ENCODE assay signal across 9 mouse cellular contexts in genomic region chr16:31422000-31422399, GRCm38 (mm10). TPM values are rescaled to one million over a fixed set of nuclear protein-coding genes. Genes with fewer than 3 reads are reported as not detected.
DNase-seq lines count a peak whose midpoint lies in the region; ATAC-seq and TF ChIP-seq lines count a peak whose summit lies in the region.
"Had no signal": no experiment of that assay in that cellular context is flagged by ENCODE, and none has a peak within 500 bp of the region (broad histone marks: within the 10 kb centered on the region; RNA-seq: fewer than 3 reads in every experiment).

Gene Bdh1 (plus strand): TSS chr16:31422280.

- no peak within 1 kb of the TSS for H3K4me3 ChIP-seq in kidney, adult 2 months (ENCODE audit: insufficient read depth, low read depth, low read length)
- no peak within 1 kb of the TSS for H3K4me3 ChIP-seq in embryonic facial prominence, embryonic 12.5 days
- no peak within 1 kb of the TSS for H3K4me3 ChIP-seq in hindbrain, embryonic 16.5 days (ENCODE audit: low read length)
- peak within 1 kb of the TSS; percentile 42 for H3K4me3 ChIP-seq in liver, embryonic 15.5 days (replicated peaks)

- no peaks in the 10 kb centered on the region for H3K9me3 ChIP-seq in embryonic facial prominence, embryonic 12.5 days
- no peaks in the 10 kb centered on the region for H3K9me3 ChIP-seq in hindbrain, embryonic 16.5 days (ENCODE audit: control insufficient read depth, low read length)
- no peaks in the 10 kb centered on the region for H3K9me3 ChIP-seq in liver, embryonic 15.5 days (replicated peaks)

- no peak for TF ChIP-seq POLR2A in kidney, adult 2 months (IDR thresholded peaks at IDR 0.05; ENCODE audit: low read depth, low read length)

- no peak for TF ChIP-seq CTCF in kidney, adult 2 months (conservative IDR thresholded peaks at IDR 0.05; ENCODE audit: insufficient read depth, insufficient read length, low read depth, low read length)

- WGBS in kidney, adult 2 months: 56% methylated on average over 9 of the region's 9 CpGs
- WGBS in embryonic facial prominence, embryonic 12.5 days: 50% methylated on average over 9 of the region's 9 CpGs
- 77% methylated on average over 9 of the region's 9 CpGs for whole genome bisulfite sequencing in hindbrain, embryonic 16.5 days
- 53% methylated on average over 9 of the region's 9 CpGs for WGBS in liver, embryonic 15.5 days (ENCODE audit: insufficient replicate concordance)

- H3K4me2 ChIP-seq in embryonic facial prominence, embryonic 12.5 days (replicated peaks): no peak within 1 kb of the TSS
- no peak within 1 kb of the TSS for H3K4me2 ChIP-seq in hindbrain, embryonic 16.5 days (ENCODE audit: low read length)
- H3K4me2 ChIP-seq in liver, embryonic 15.5 days: peak within 1 kb of the TSS; percentile 35; the same call in 1 of the 2 replicates

- peak; percentile 72 for DNase-seq in kidney, adult 2 months
- no peak for DNase-seq in kidney, adult 8-10 months
- DNase-seq in right cerebral cortex, postnatal 14 days: no peak
- no peak for DNase-seq in cerebellum, postnatal 4 days (ENCODE audit: low spot score in 2 of 2)
- no peak for DNase-seq in spleen, postnatal 36 days (ENCODE audit: low spot score in 2 of 2)

- no peaks in the 10 kb centered on the region for H3K36me3 ChIP-seq in kidney, adult 2 months (ENCODE audit: control insufficient read depth, insufficient read depth, low read length)
- no peaks in the 10 kb centered on the region for H3K36me3 ChIP-seq in embryonic facial prominence, embryonic 12.5 days
- H3K36me3 ChIP-seq in hindbrain, embryonic 16.5 days (ENCODE audit: control insufficient read depth, insufficient read depth, low read length): no peaks in the 10 kb centered on the region
- no peaks in the 10 kb centered on the region for H3K36me3 ChIP-seq in liver, embryonic 15.5 days (replicated peaks)

- H3K4me1 ChIP-seq in kidney, adult 2 months (ENCODE audit: control insufficient read depth, insufficient read depth, low read length): no peaks in the 10 kb centered on the region
- H3K4me1 ChIP-seq in embryonic facial prominence, embryonic 12.5 days: no peaks in the 10 kb centered on the region
- H3K4me1 ChIP-seq in hindbrain, embryonic 16.5 days (ENCODE audit: control insufficient read depth, insufficient read depth, low read depth, low read length): no peaks in the 10 kb centered on the region
- peaks cover 26% of the 10 kb centered on the region for H3K4me1 ChIP-seq in liver, embryonic 15.5 days (replicated peaks)

- no peak within 1 kb of the TSS for H3K9ac ChIP-seq in embryonic facial prominence, embryonic 12.5 days
- H3K9ac ChIP-seq in hindbrain, embryonic 16.5 days (ENCODE audit: low read depth, low read length): no peak within 1 kb of the TSS
- H3K9ac ChIP-seq in liver, embryonic 15.5 days: no peak within 1 kb of the TSS

- H3K27ac ChIP-seq in kidney, adult 2 months (ENCODE audit: insufficient read depth, low read depth, low read length): no peak within 1 kb of the TSS
- H3K27ac ChIP-seq in embryonic facial prominence, embryonic 12.5 days: no peak within 1 kb of the TSS
- H3K27ac ChIP-seq in hindbrain, embryonic 16.5 days (ENCODE audit: low read depth, low read length): no peak within 1 kb of the TSS
- H3K27ac ChIP-seq in liver, embryonic 15.5 days (replicated peaks): peak within 1 kb of the TSS; percentile 59; the same call in 1 of the 2 replicates
- H3K27ac ChIP-seq: macrophage had no signal

- no peaks in the 10 kb centered on the region for H3K27me3 ChIP-seq in kidney, adult 2 months (replicated peaks; ENCODE audit: control insufficient read depth, insufficient read depth, low read length)
- peaks cover 7% of the 10 kb centered on the region for H3K27me3 ChIP-seq in embryonic facial prominence, embryonic 12.5 days
- no peaks in the 10 kb centered on the region for H3K27me3 ChIP-seq in hindbrain, embryonic 16.5 days (replicated peaks; ENCODE audit: control insufficient read depth, insufficient read depth, low read length)
- peaks cover 4% of the 10 kb centered on the region; the same call in 1 of the 2 replicates for H3K27me3 ChIP-seq in liver, embryonic 15.5 days

- no peak for ATAC-seq in embryonic facial prominence, embryonic 12.5 days (ENCODE audit: insufficient number of reproducible peaks, insufficient read depth, low FRiP score, low TSS enrichment)
- no peak for ATAC-seq in hindbrain, embryonic 16.5 days
- 0 out of 2 replicates have a peak, but pooled peaks have one; percentile 38 for ATAC-seq in liver, embryonic 15.5 days (ENCODE audit: insufficient read depth)

RNA-seq across cellular contexts. Expression of gene Bdh1, which starts in this region (rescaled TPM):
- 197 and 276 TPM in 2 replicates for polyA plus RNA-seq in kidney, adult 2 months (2012; rRNA removed)
- 22.7 and 24.5 TPM in 2 replicates for polyA plus RNA-seq in embryonic facial prominence, embryonic 12.5 days (2016; fragmentation: Nextera tagmentation; extraction: Ambion mirVana)
- polyA plus RNA-seq in hindbrain, embryonic 16.5 days (2015; fragmentation: Nextera tagmentation; extraction: Ambion mirVana): 141 and 145 TPM in 2 replicates
- polyA plus RNA-seq in liver, embryonic 15.5 days (2015; fragmentation: Nextera tagmentation; extraction: Ambion mirVana): 71.5 and 84.4 TPM in 2 replicates
